Mouse (Mus musculus): ENCODE results near the gene Ston2. TPM values are rescaled to one million over a fixed set of nuclear protein-coding genes. Genes with fewer than 3 reads are reported as not detected.

Ston2 gene
- polyA plus RNA-seq (2015; fragmentation: Nextera tagmentation; extraction: Ambion mirVana): 6.8 and 9.8 TPM in 2 replicates

GRCm38 (mm10) chr12:91787959-91788437 is at the start of gene Ston2:
TSS of gene Ston2 (minus strand) at chr12:91788387.
- H3K9ac ChIP-seq (replicated peaks): no peak within 1 kb of the TSS
- H3K4me2 ChIP-seq: no peak within 1 kb of the TSS
- no peak for ATAC-seq (ENCODE audit: low FRiP score)
- H3K27ac ChIP-seq (replicated peaks): no peak within 1 kb of the TSS
- H3K4me3 ChIP-seq (replicated peaks): no peak within 1 kb of the TSS
- no peaks in the 10 kb centered on the region for H3K9me3 ChIP-seq (replicated peaks)
- H3K27me3 ChIP-seq (replicated peaks): no peaks in the 10 kb centered on the region
- WGBS: 82% methylated on average over 9 of the region's 9 CpGs
- no peaks in the 10 kb centered on the region for H3K36me3 ChIP-seq
- H3K4me1 ChIP-seq: no peaks in the 10 kb centered on the region

GRCm38 (mm10) chr12:91837401-91838065 is 49.3 kb upstream of the Ston2 start:
- no peak for ATAC-seq (ENCODE audit: low FRiP score)
- no peaks in the 10 kb centered on the region for H3K4me1 ChIP-seq
- no peak overlapping the region for H3K4me3 ChIP-seq (replicated peaks)
- no peak overlapping the region for H3K9ac ChIP-seq (replicated peaks)
- H3K4me2 ChIP-seq: no peak overlapping the region
- peaks cover 87% of the 10 kb centered on the region for H3K36me3 ChIP-seq
- H3K27me3 ChIP-seq (replicated peaks): no peaks in the 10 kb centered on the region
- H3K27ac ChIP-seq (replicated peaks): no peak overlapping the region
- no peaks in the 10 kb centered on the region for H3K9me3 ChIP-seq (replicated peaks)
- 90% methylated on average over 7 of the region's 7 CpGs for WGBS

GRCm38 (mm10) chr12:91833939-91834333 is 45.7 kb upstream of the Ston2 start:
- Histone ChIP-seq H3K36me3 (peaks cover 83% of the 10 kb centered on the region), H3K9me3 (replicated peaks) (no peaks in the 10 kb centered on the region), H3K9ac (replicated peaks) (no peak overlapping the region), H3K4me1 (no peaks in the 10 kb centered on the region), H3K4me2 (no peak overlapping the region), H3K27ac (replicated peaks) (no peak overlapping the region), H3K27me3 (replicated peaks) (no peaks in the 10 kb centered on the region), H3K4me3 (replicated peaks) (no peak overlapping the region)
- WGBS: 71% methylated on average over 5 of the region's 5 CpGs
- ATAC-seq (ENCODE audit: low FRiP score): no peak

- Histone ChIP-seq H3K4me3 (replicated peaks) (no peak overlapping the region), H3K27ac (replicated peaks) (no peak overlapping the region), H3K9ac (replicated peaks) (no peak overlapping the region), H3K9me3 (replicated peaks) (no peaks in the 10 kb centered on the region), H3K4me2 (no peak overlapping the region), H3K27me3 (replicated peaks) (no peaks in the 10 kb centered on the region), H3K4me1 (no peaks in the 10 kb centered on the region), H3K36me3 (peaks cover 82% of the 10 kb centered on the region)
- 87% methylated on average over 3 of the region's 3 CpGs for WGBS
- ATAC-seq (ENCODE audit: low FRiP score): no peak
Observed at GRCm38 (mm10) chr12:91833237-91833938, 45.2 kb upstream of the Ston2 start.

- WGBS: 82% methylated on average over 7 of the region's 7 CpGs
- H3K36me3 ChIP-seq: peaks cover 79% of the 10 kb centered on the region
Observed at GRCm38 (mm10) chr12:91831410-91831809, 43.2 kb upstream of the Ston2 start.

GRCm38 (mm10) chr12:91820461-91820860 is 32.3 kb upstream of the Ston2 start:
- H3K4me2 ChIP-seq: no peak overlapping the region
- 94% methylated on average over 12 of the region's 12 CpGs for WGBS

More at GRCm38 (mm10) chr12:91831410-91831809, 43.2 kb upstream of the Ston2 start:
- H3K4me3 ChIP-seq (replicated peaks): no peak overlapping the region
- no peaks in the 10 kb centered on the region for H3K27me3 ChIP-seq (replicated peaks)
- ATAC-seq (ENCODE audit: low FRiP score): no peak
- no peaks in the 10 kb centered on the region for H3K9me3 ChIP-seq (replicated peaks)
- no peak overlapping the region for H3K9ac ChIP-seq (replicated peaks)
- no peaks in the 10 kb centered on the region for H3K4me1 ChIP-seq
- no peak overlapping the region for H3K27ac ChIP-seq (replicated peaks)
- H3K4me2 ChIP-seq: no peak overlapping the region

GRCm38 (mm10) chr12:91818726-91819125 is 30.5 kb upstream of the Ston2 start:
- Histone ChIP-seq H3K27ac (replicated peaks) (no peak overlapping the region), H3K36me3 (peaks cover 83% of the 10 kb centered on the region), H3K4me2 (no peak overlapping the region), H3K9me3 (replicated peaks) (no peaks in the 10 kb centered on the region), H3K9ac (replicated peaks) (no peak overlapping the region), H3K27me3 (replicated peaks) (no peaks in the 10 kb centered on the region), H3K4me3 (replicated peaks) (no peak overlapping the region), H3K4me1 (no peaks in the 10 kb centered on the region)
- 97% methylated on average over 4 of the region's 4 CpGs for WGBS
- no peak for ATAC-seq (ENCODE audit: low FRiP score)

More at GRCm38 (mm10) chr12:91820461-91820860, 32.3 kb upstream of the Ston2 start:
- no peaks in the 10 kb centered on the region for H3K4me1 ChIP-seq
- no peaks in the 10 kb centered on the region for H3K9me3 ChIP-seq (replicated peaks)
- H3K27ac ChIP-seq (replicated peaks): no peak overlapping the region
- peaks cover 82% of the 10 kb centered on the region for H3K36me3 ChIP-seq
- no peaks in the 10 kb centered on the region for H3K27me3 ChIP-seq (replicated peaks)
- no peak overlapping the region for H3K4me3 ChIP-seq (replicated peaks)
- H3K9ac ChIP-seq (replicated peaks): no peak overlapping the region
- ATAC-seq (ENCODE audit: low FRiP score): no peak

GRCm38 (mm10) chr12:91815990-91816389 is 27.8 kb upstream of the Ston2 start:
- H3K36me3 ChIP-seq: peaks cover 82% of the 10 kb centered on the region
- no peaks in the 10 kb centered on the region for H3K27me3 ChIP-seq (replicated peaks)
- no peak overlapping the region for H3K27ac ChIP-seq (replicated peaks)
- H3K4me2 ChIP-seq: no peak overlapping the region
- no peaks in the 10 kb centered on the region for H3K9me3 ChIP-seq (replicated peaks)
- no peak overlapping the region for H3K4me3 ChIP-seq (replicated peaks)
- H3K4me1 ChIP-seq: no peaks in the 10 kb centered on the region
- no peak overlapping the region for H3K9ac ChIP-seq (replicated peaks)
- ATAC-seq (ENCODE audit: low FRiP score): no peak; the same call in 1 of the 2 replicates
- WGBS: 34% methylated on average over 10 of the region's 10 CpGs

- WGBS: 97% methylated on average over 11 of the region's 11 CpGs
- Histone ChIP-seq H3K27me3 (replicated peaks) (no peaks in the 10 kb centered on the region), H3K27ac (replicated peaks) (no peak overlapping the region), H3K9me3 (replicated peaks) (no peaks in the 10 kb centered on the region), H3K4me1 (no peaks in the 10 kb centered on the region), H3K9ac (replicated peaks) (no peak overlapping the region), H3K4me2 (no peak overlapping the region), H3K4me3 (replicated peaks) (no peak overlapping the region), H3K36me3 (peaks cover 84% of the 10 kb centered on the region)
- no peak for ATAC-seq (ENCODE audit: low FRiP score)
Observed at GRCm38 (mm10) chr12:91815552-91815951, 27.4 kb upstream of the Ston2 start.

GRCm38 (mm10) chr12:91808911-91809310 is 20.7 kb upstream of the Ston2 start:
- ATAC-seq (ENCODE audit: low FRiP score): no peak
- no peak overlapping the region for H3K9ac ChIP-seq (replicated peaks)
- no peaks in the 10 kb centered on the region for H3K4me1 ChIP-seq
- no peak overlapping the region for H3K4me3 ChIP-seq (replicated peaks)
- H3K4me2 ChIP-seq: no peak overlapping the region
- H3K9me3 ChIP-seq (replicated peaks): no peaks in the 10 kb centered on the region
- 94% methylated on average over 8 of the region's 8 CpGs for WGBS
- peaks cover 66% of the 10 kb centered on the region for H3K36me3 ChIP-seq
- H3K27me3 ChIP-seq (replicated peaks): no peaks in the 10 kb centered on the region
- no peak overlapping the region for H3K27ac ChIP-seq (replicated peaks)

- WGBS: 81% methylated on average over 6 of the region's 6 CpGs
- H3K4me3 ChIP-seq (replicated peaks): no peak overlapping the region
- H3K27ac ChIP-seq (replicated peaks): no peak overlapping the region
- no peak for ATAC-seq (ENCODE audit: low FRiP score)
- no peaks in the 10 kb centered on the region for H3K9me3 ChIP-seq (replicated peaks)
- H3K36me3 ChIP-seq: peaks cover 57% of the 10 kb centered on the region
- H3K27me3 ChIP-seq (replicated peaks): no peaks in the 10 kb centered on the region
- H3K4me2 ChIP-seq: no peak overlapping the region
- H3K4me1 ChIP-seq: no peaks in the 10 kb centered on the region
- H3K9ac ChIP-seq (replicated peaks): no peak overlapping the region
Observed at GRCm38 (mm10) chr12:91807761-91808160, 19.6 kb upstream of the Ston2 start.

GRCm38 (mm10) chr12:91807095-91807494 is 18.9 kb upstream of the Ston2 start:
- 87% methylated on average over 11 of the region's 11 CpGs for WGBS

More at GRCm38 (mm10) chr12:91807095-91807494, 18.9 kb upstream of the Ston2 start:
- H3K27me3 ChIP-seq (replicated peaks): no peaks in the 10 kb centered on the region
- no peaks in the 10 kb centered on the region for H3K4me1 ChIP-seq
- H3K9me3 ChIP-seq (replicated peaks): no peaks in the 10 kb centered on the region
- no peak overlapping the region for H3K4me3 ChIP-seq (replicated peaks)
- H3K9ac ChIP-seq (replicated peaks): no peak overlapping the region
- peaks cover 50% of the 10 kb centered on the region for H3K36me3 ChIP-seq
- ATAC-seq (ENCODE audit: low FRiP score): no peak
- H3K4me2 ChIP-seq: no peak overlapping the region
- H3K27ac ChIP-seq (replicated peaks): no peak overlapping the region

Data from neural tube, embryonic 15.5 days (tissue).